Mouse (Mus musculus) ES-Bruce4 (cell line): ENCODE measurements around the gene Cyp1a2.

ENCODE experiments used
- EP300 ChIP-seq: IDR thresholded peaks from 2 replicates; pipeline ENCODE4 v1.6.1; 2011; ENCODE audit warnings: low read depth, low read length; ENCODE audit not compliant: insufficient read depth
- POLR2A ChIP-seq: IDR thresholded peaks from one replicate; pipeline ENCODE4 v1.8.1; 2011; ENCODE audit warnings: low read length; ENCODE audit not compliant: insufficient read depth

GRCm38 (mm10) chr9:57671500-57671899, 12.0 kb downstream of the Cyp1a2 start:
- TF ChIP-seq EP300 (no peak), POLR2A (no peak)
